Mouse (Mus musculus): ENCODE results near the gene Gm45837.

Gm45837 gene

GRCm38 (mm10) chr7:101437876-101438275 lies 27.2 kb downstream of the Gm45837 start:
- ATAC-seq (ENCODE audit: low TSS enrichment) = no peak

GRCm38 (mm10) chr7:101443093-101443492 lies 32.4 kb downstream of the Gm45837 start:
- no peak for ATAC-seq (ENCODE audit: low TSS enrichment)

GRCm38 (mm10) chr7:101444211-101444610 lies 33.5 kb downstream of the Gm45837 start:
- no peak for ATAC-seq (ENCODE audit: low TSS enrichment)

GRCm38 (mm10) chr7:101449855-101450254 lies 39.2 kb downstream of the Gm45837 start:
- ATAC-seq (ENCODE audit: low TSS enrichment) = no peak

GRCm38 (mm10) chr7:101450422-101451401 lies 40.0 kb downstream of the Gm45837 start:
- peak; percentile 53 for ATAC-seq (ENCODE audit: low TSS enrichment)

GRCm38 (mm10) chr7:101452669-101453068 lies 42.0 kb downstream of the Gm45837 start:
- no peak; the same call in 1 of the 2 replicates for ATAC-seq (ENCODE audit: low TSS enrichment)

GRCm38 (mm10) chr7:101453296-101453695 lies 42.6 kb downstream of the Gm45837 start:
- ATAC-seq (ENCODE audit: low TSS enrichment) = no peak

GRCm38 (mm10) chr7:101453725-101454124 lies 43.0 kb downstream of the Gm45837 start:
- no peak for ATAC-seq (ENCODE audit: low TSS enrichment)

GRCm38 (mm10) chr7:101454479-101454878 lies 43.8 kb downstream of the Gm45837 start:
- no peak for ATAC-seq (ENCODE audit: low TSS enrichment)

- no peak for ATAC-seq (ENCODE audit: low TSS enrichment)
Measured at GRCm38 (mm10) chr7:101455141-101455540, 44.5 kb downstream of the Gm45837 start.

- ATAC-seq (ENCODE audit: low TSS enrichment) = no peak
Measured at GRCm38 (mm10) chr7:101456318-101456717, 45.6 kb downstream of the Gm45837 start.

- ATAC-seq (ENCODE audit: low TSS enrichment) = no peak
Measured at GRCm38 (mm10) chr7:101456789-101457188, 46.1 kb downstream of the Gm45837 start.

- peak; percentile 36 for ATAC-seq (ENCODE audit: low TSS enrichment)
Measured at GRCm38 (mm10) chr7:101457283-101457682, 46.6 kb downstream of the Gm45837 start.

GRCm38 (mm10) chr7:101457801-101458200 lies 47.1 kb downstream of the Gm45837 start:
- no peak for ATAC-seq (ENCODE audit: low TSS enrichment)

GRCm38 (mm10) chr7:101458278-101458781 lies 47.6 kb downstream of the Gm45837 start:
- ATAC-seq (ENCODE audit: low TSS enrichment) = no peak

- ATAC-seq (ENCODE audit: low TSS enrichment) = no peak
Measured at GRCm38 (mm10) chr7:101459305-101459813, 48.7 kb downstream of the Gm45837 start.

GRCm38 (mm10) chr7:101459923-101460607 lies 49.4 kb downstream of the Gm45837 start:
- ATAC-seq (ENCODE audit: low TSS enrichment) = no peak

GRCm38 (mm10) chr7:101460608-101460957 lies 49.9 kb downstream of the Gm45837 start:
- ATAC-seq (ENCODE audit: low TSS enrichment) = no peak

GRCm38 (mm10) chr7:101461571-101461970 lies 50.9 kb downstream of the Gm45837 start:
- no peak for ATAC-seq (ENCODE audit: low TSS enrichment)

GRCm38 (mm10) chr7:101462327-101463068 lies 51.8 kb downstream of the Gm45837 start:
- ATAC-seq (ENCODE audit: low TSS enrichment) = peak; percentile 10; the same call in 1 of the 2 replicates

GRCm38 (mm10) chr7:101463665-101464271 lies 53.1 kb downstream of the Gm45837 start:
- ATAC-seq (ENCODE audit: low TSS enrichment) = no peak

Data from frontal cortex, adult (tissue).